Mouse (Mus musculus) lung, postnatal 0 days (tissue): ENCODE results near the gene Lcp1. TPM values are rescaled to one million over a fixed set of nuclear protein-coding genes. Genes with fewer than 3 reads are reported as not detected.

ENCODE experiments used
- ATAC-seq: fragments of 200-750 bp; cut with Nextera tagmentation; 2 replicates; pipeline ENCODE4 v1.8.0; 2017; ENCODE audit warnings: moderate library complexity
- DNase-seq: peaks from one replicate; pipeline ENCODE4 v3.0.0-alpha.2; 2016; ENCODE audit warnings: low spot score
- H3K27ac ChIP-seq: fragments of 300-500 bp; sonication (generic); 2 replicates; pipeline ENCODE4 v1.5.1; 2014; ENCODE audit warnings: antibody characterized with exemption, mild to moderate bottlenecking, low read length, mixed read lengths
- H3K27me3 ChIP-seq: fragments of 300-500 bp; sonication (generic); replicated peaks from 2 replicates; pipeline ENCODE4 v1.6.1; 2014; ENCODE audit warnings: low read length, mixed read lengths; ENCODE audit not compliant: insufficient read depth
- H3K36me3 ChIP-seq: fragments of 300-500 bp; sonication (generic); 2 replicates; pipeline ENCODE4 v1.6.1; 2014; ENCODE audit warnings: low read length, mixed read lengths; ENCODE audit not compliant: insufficient read depth
- H3K4me1 ChIP-seq: fragments of 300-500 bp; sonication (generic); 2 replicates; pipeline ENCODE4 v1.6.1; 2014; ENCODE audit warnings: antibody characterized with exemption, low read depth, low read length, mixed read lengths; ENCODE audit not compliant: insufficient read depth
- H3K4me2 ChIP-seq: fragments of 300-500 bp; sonication (generic); replicated peaks from 2 replicates; pipeline ENCODE4 v1.6.1; 2014; ENCODE audit warnings: low read depth, mild to moderate bottlenecking, low read length, moderate library complexity, mixed read lengths
- H3K4me3 ChIP-seq: fragments of 300-500 bp; sonication (generic); 2 replicates; pipeline ENCODE4 v1.5.1; 2014; ENCODE audit warnings: low read depth, low read length
- H3K9ac ChIP-seq: fragments of 300-500 bp; sonication (generic); replicated peaks from 2 replicates; pipeline ENCODE4 v1.6.1; 2014; ENCODE audit warnings: low read depth, mild to moderate bottlenecking
- H3K9me3 ChIP-seq: fragments of 300-500 bp; sonication (generic); 2 replicates; pipeline ENCODE4 v1.6.1; 2016; ENCODE audit warnings: low read length, mixed read lengths
- CTCF ChIP-seq: IDR thresholded peaks from 2 replicates; pipeline ENCODE4 v1.5.1; 2016; ENCODE audit warnings: antibody characterized with exemption, mild to moderate bottlenecking
- EP300 ChIP-seq: IDR thresholded peaks from 2 replicates; pipeline ENCODE4 v1.6.1; 2016; ENCODE audit warnings: antibody characterized with exemption, mild to moderate bottlenecking, control low read depth
- WGBS: fragments of 180-500 bp; shearing (Covaris S2); extraction: QIAGEN DNeasy Blood & Tissue Kit; methylation state at CpG from one replicate; pipeline ENCODE4 v1.1.7; 2014; 5-methylcytosine and 5-hydroxymethylcytosine counted together
- polyA plus RNA-seq: library from polyadenylated mRNA; unstranded; fragments of >200 nt; fragmentation: Nextera tagmentation; extraction: Ambion mirVana; gene quantifications from 2 replicates; pipeline ENCODE4 v1.2.1, GENCODE M21; 2015

The Lcp1 gene
- polyA plus RNA-seq, 1 experiment from 2014 or later: 73.7 TPM

- Histone ChIP-seq H3K4me2 (no peak overlapping the region), H3K27me3 (no peaks in the 10 kb centered on the region), H3K9me3 (no peaks in the 10 kb centered on the region), H3K27ac (no peak overlapping the region), H3K4me1 (no peaks in the 10 kb centered on the region), H3K9ac (no peak overlapping the region), H3K4me3 (no peak overlapping the region), H3K36me3 (peaks cover 13% of the 10 kb centered on the region; the same call in 1 of the 2 replicates)
- WGBS: 93% methylated on average over 4 of the region's 4 CpGs
- ATAC-seq: no peak
- DNase-seq: no peak
- TF ChIP-seq CTCF: no peak
- no peak for TF ChIP-seq EP300
Measured at GRCm38 (mm10) chr14:75206307-75206706, 75.4 kb downstream of the Lcp1 start.

DNA sequence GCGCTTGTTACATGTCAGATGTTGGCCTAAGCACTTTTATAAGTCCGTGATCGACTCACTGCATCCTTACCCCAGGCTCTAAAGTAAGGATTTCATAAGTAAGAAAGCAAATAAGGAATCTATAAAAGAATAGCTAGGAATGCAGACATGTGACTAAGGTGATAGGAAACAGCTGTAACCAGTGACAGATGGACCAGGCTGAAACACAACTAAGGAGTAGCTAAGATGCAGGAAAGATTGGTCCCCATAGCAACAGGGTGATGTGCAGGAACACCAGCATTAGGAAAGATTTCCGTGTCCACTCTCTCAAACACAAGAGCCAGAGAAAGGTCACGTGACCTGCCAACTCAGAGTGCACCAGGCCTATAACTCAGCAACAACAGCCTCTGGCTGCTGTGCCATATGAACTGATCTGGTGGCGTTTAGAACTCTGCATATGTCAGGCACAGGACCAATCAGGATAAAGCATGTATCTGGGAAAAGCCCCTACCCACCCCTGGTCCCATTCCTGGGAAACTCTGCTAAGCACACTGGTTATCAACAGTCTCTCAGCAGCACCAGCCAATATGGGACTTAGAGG, 77.8 kb downstream of the Lcp1 start:
- no peak for ATAC-seq
- no peak overlapping the region for H3K4me3 ChIP-seq
- TF ChIP-seq CTCF (no peak), EP300 (no peak)
- H3K36me3 ChIP-seq: peaks cover 15% of the 10 kb centered on the region; the same call in 1 of the 2 replicates
- no peak overlapping the region for H3K4me2 ChIP-seq
- DNase-seq: no peak
- H3K27me3 ChIP-seq: no peaks in the 10 kb centered on the region
- no peak overlapping the region for H3K27ac ChIP-seq
- no peak overlapping the region for H3K9ac ChIP-seq
- H3K9me3 ChIP-seq: no peaks in the 10 kb centered on the region
- no peaks in the 10 kb centered on the region for H3K4me1 ChIP-seq
- WGBS: 75% methylated on average over 6 of the region's 6 CpGs

DNA sequence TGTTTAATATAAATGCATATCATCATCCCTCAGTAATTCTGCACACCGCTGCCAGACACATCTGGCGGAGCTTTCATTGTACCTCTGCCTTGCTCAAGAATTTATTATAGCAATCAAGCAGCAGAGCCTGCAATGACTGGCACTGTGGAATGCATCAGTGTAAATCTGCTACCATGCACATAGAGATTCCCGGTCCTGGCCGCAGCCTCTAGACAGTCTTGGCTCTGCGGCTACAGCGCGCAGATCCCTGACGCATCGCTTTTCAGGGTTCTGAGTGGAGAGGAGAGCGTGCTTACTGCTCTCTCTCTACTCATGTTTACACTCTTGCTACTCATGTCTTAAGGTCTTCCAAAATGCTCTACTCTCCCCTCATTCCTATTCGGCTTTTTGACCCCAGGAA, 82.9 kb downstream of the Lcp1 start:
- 73% methylated on average over 11 of the region's 11 CpGs for WGBS
- Histone ChIP-seq H3K4me3 (no peak overlapping the region), H3K9ac (no peak overlapping the region), H3K4me1 (no peaks in the 10 kb centered on the region), H3K36me3 (peaks cover 18% of the 10 kb centered on the region; the same call in 1 of the 2 replicates), H3K9me3 (no peaks in the 10 kb centered on the region), H3K27me3 (no peaks in the 10 kb centered on the region), H3K4me2 (no peak overlapping the region), H3K27ac (no peak overlapping the region)
- ATAC-seq (no peak), DNase-seq (no peak)
- TF ChIP-seq EP300 (no peak), CTCF (no peak)

DNA sequence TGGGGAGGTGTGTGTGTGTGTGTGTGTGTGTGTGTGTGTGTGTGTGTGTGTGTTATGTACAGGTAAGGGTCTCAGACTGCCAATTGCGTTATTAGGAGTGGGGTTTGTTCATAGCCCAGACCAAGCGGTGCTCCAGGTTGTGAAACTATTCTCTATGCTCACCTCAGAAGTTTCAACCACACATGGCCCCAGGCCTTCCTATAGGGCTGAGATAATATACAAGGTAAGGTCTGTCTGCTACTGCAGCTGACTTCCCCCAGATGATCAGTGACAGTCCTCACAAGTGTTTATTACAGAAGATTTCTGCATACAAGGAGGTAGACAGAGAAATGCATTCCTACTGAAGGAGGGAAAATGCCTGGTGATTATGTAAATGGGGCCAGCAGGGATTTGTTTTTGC, 87.9 kb downstream of the Lcp1 start:
- Histone ChIP-seq H3K27me3 (no peaks in the 10 kb centered on the region), H3K4me3 (no peak overlapping the region), H3K36me3 (peaks cover 6% of the 10 kb centered on the region; the same call in 1 of the 2 replicates), H3K4me1 (no peaks in the 10 kb centered on the region), H3K4me2 (no peak overlapping the region), H3K9me3 (no peaks in the 10 kb centered on the region), H3K27ac (no peak overlapping the region), H3K9ac (no peak overlapping the region)
- ATAC-seq (no peak), DNase-seq (no peak)
- TF ChIP-seq EP300 (no peak), CTCF (no peak)
- 92% methylated on average over 2 of the region's 2 CpGs for WGBS

DNA sequence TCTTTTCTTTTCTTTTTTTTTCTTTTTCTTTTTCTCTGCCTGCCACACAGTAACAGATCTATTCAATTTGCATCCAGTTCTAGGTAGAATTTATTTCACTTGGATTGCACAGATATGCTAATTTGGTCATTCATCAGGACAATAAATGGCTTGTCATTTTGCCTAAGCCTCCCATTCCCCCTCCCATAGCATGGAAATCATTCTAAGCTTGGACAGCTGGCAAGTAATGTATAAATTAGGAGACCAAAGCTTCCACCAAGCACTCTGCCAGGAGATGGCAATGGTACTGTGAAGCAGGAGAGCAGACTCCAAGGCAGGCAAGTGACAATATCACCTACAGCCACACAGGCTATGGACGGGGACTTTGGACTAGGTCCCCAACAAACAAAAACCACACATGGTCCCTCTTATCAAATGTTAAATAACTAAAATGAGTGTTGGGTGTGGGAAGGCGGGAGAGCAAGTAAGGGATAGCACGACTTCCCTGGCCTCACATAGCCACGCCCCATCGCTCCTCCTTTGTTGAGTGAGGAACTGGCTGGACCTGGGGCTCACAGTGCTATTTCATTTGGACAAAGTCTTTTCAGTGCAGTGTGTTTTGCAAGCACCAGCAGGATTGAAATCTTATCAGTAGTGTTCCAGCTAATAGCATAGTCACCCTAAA, 88.5 kb downstream of the Lcp1 start:
- Histone ChIP-seq H3K27me3 (no peaks in the 10 kb centered on the region), H3K27ac (no peak overlapping the region), H3K9ac (no peak overlapping the region), H3K36me3 (peaks cover 5% of the 10 kb centered on the region; the same call in 1 of the 2 replicates), H3K4me2 (no peak overlapping the region), H3K9me3 (no peaks in the 10 kb centered on the region), H3K4me1 (no peaks in the 10 kb centered on the region), H3K4me3 (no peak overlapping the region)
- WGBS: 70% methylated on average over 5 of the region's 5 CpGs
- ATAC-seq: no peak
- no peak for DNase-seq
- TF ChIP-seq EP300 (no peak), CTCF (no peak)

DNA sequence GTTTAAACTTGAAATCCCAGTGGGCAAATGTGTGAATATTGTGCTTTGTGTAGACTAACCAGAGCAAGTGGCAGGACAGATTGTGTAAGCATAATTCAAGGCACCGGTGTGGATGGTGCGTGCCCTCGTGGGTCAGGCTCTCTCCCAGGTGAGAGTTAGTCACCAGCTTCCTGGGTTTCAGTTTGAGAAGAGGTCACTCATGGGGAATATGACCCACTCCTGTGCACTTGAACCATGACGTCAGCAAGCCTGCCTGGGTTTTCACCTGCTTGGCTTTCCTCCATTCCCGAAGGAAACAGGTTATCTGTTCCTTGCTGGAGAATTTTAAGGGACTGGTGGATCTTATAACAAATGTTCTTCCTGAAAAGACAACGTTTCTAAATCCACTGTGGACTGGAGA, 91.5 kb downstream of the Lcp1 start:
- H3K4me1 ChIP-seq: no peaks in the 10 kb centered on the region
- H3K4me3 ChIP-seq: no peak overlapping the region
- H3K27me3 ChIP-seq: no peaks in the 10 kb centered on the region
- TF ChIP-seq EP300: no peak
- TF ChIP-seq CTCF: no peak
- H3K9ac ChIP-seq: no peak overlapping the region
- H3K9me3 ChIP-seq: no peaks in the 10 kb centered on the region
- no peak overlapping the region for H3K4me2 ChIP-seq
- 60% methylated on average over 6 of the region's 6 CpGs for WGBS
- ATAC-seq (peak; percentile 49; the same call in 1 of the 2 replicates), DNase-seq (peak; percentile 29)
- H3K27ac ChIP-seq: no peak overlapping the region
- 0 out of 2 replicates have a peak, but pooled peaks cover 5% of the 10 kb centered on the region for H3K36me3 ChIP-seq
